Mouse (Mus musculus) liver, embryonic 13.5 days (tissue): ENCODE measurements around the gene Zbtb8a. TPM values are rescaled to one million over a fixed set of nuclear protein-coding genes. Genes with fewer than 3 reads are reported as not detected.

Experiments
- polyA plus RNA-seq: library from polyadenylated mRNA; unstranded; fragments of >200 nt; fragmentation: Nextera tagmentation; extraction: Ambion mirVana; gene quantifications from 2 replicates; pipeline ENCODE4 v1.2.1, GENCODE M21; 2015

Gene Zbtb8a
- polyA plus RNA-seq, 1 experiment from 2014 or later, result 2.4 TPM

Other genes starting within 250 kb of the Zbtb8a start
- 1.1 TPM in 2 replicates for gene Fndc5, start 241.1 kb downstream of the Zbtb8a start, polyA plus RNA-seq
- gene S100pbp, start 188.4 kb downstream of the Zbtb8a start, polyA plus RNA-seq, result 5.8 and 7.4 TPM in 2 replicates
- 69.9 and 78.8 TPM in 2 replicates for gene Yars, start 188.4 kb downstream of the Zbtb8a start, polyA plus RNA-seq
- gene C77080, start 116.7 kb downstream of the Zbtb8a start, polyA plus RNA-seq, result 0.47 and 0.59 TPM in 2 replicates
- gene Sync, start 90.5 kb downstream of the Zbtb8a start, polyA plus RNA-seq, result 0.07 and 0.13 TPM in 2 replicates
- gene Rbbp4, start 42.7 kb downstream of the Zbtb8a start, polyA plus RNA-seq, result 290 and 339 TPM in 2 replicates
- gene Zbtb8os, start 42.4 kb downstream of the Zbtb8a start, polyA plus RNA-seq, result 30.4 and 34.6 TPM in 2 replicates
- 0.96 and 1.6 TPM in 2 replicates for gene Zbtb8b, start 62.7 kb upstream of the Zbtb8a start, polyA plus RNA-seq
- 48.7 and 49.9 TPM in 2 replicates for gene Bsdc1, start 83.5 kb upstream of the Zbtb8a start, polyA plus RNA-seq
- gene Tssk3, start 112.9 kb upstream of the Zbtb8a start, polyA plus RNA-seq, result 0.07 TPM in 1 of 2 replicates, not detected in the other
- gene Fam229a, start 113.1 kb upstream of the Zbtb8a start, polyA plus RNA-seq, result 0.21 and 0.44 TPM in 2 replicates
- gene Marcksl1, start 135.5 kb upstream of the Zbtb8a start, polyA plus RNA-seq, result 82.7 and 85.9 TPM in 2 replicates
- gene Hdac1, start 164.6 kb upstream of the Zbtb8a start, polyA plus RNA-seq, result 121 and 128 TPM in 2 replicates
- gene Lck, start 195.5 kb upstream of the Zbtb8a start, polyA plus RNA-seq, result 3.5 and 3.8 TPM in 2 replicates
- 6.6 and 6.9 TPM in 2 replicates for gene Fam167b, start 200.4 kb upstream of the Zbtb8a start, polyA plus RNA-seq
- gene Eif3i, start 222.5 kb upstream of the Zbtb8a start, polyA plus RNA-seq, result 211 and 222 TPM in 2 replicates
- 142 and 153 TPM in 2 replicates for gene Tmem234, start 222.6 kb upstream of the Zbtb8a start, polyA plus RNA-seq
- 0.31 and 0.51 TPM in 2 replicates for gene Dcdc2b, start 236.1 kb upstream of the Zbtb8a start, polyA plus RNA-seq
- 11.0 TPM in 2 replicates for gene Iqcc, start 241.0 kb upstream of the Zbtb8a start, polyA plus RNA-seq
- 13.9 and 14.8 TPM in 2 replicates for gene Ccdc28b, start 245.8 kb upstream of the Zbtb8a start, polyA plus RNA-seq